Mouse (Mus musculus) CD4-positive naive resting alpha-beta T cell, adult 57 days (primary cell): ENCODE measurements around the gene E2f3. TPM values are rescaled to one million over a fixed set of nuclear protein-coding genes. Genes with fewer than 3 reads are reported as not detected.

ENCODE experiments used
- total RNA-seq: library from RNA; stranded (reverse); gene quantifications from one replicate; pipeline ENCODE4 v1.2.4, GENCODE M21; 2023

The E2f3 gene
- total RNA-seq = 1.5 TPM

GRCm38 (mm10) chr13:29985855-29986755, at the start of gene E2f3:
E2f3 (minus strand) TSS chr13:29986063.

Other genes starting within 250 kb of the E2f3 start
- 61.8 TPM for gene Cdkal1, start 130.4 kb downstream of the E2f3 start, total RNA-seq
- 28.7 TPM for gene Mboat1, start 150.4 kb upstream of the E2f3 start, total RNA-seq